7 mouse cellular contexts compared by ENCODE assay signal in genomic region chrX:102251221-102251936, GRCm38 (mm10). TPM values are rescaled to one million over a fixed set of nuclear protein-coding genes. Genes with fewer than 3 reads are reported as not detected.
A peak's percentile ranks its signal among the peaks of the same experiment; 100 is the strongest.
DNase-seq lines count a peak whose midpoint lies in the region; ATAC-seq and TF ChIP-seq lines count a peak whose summit lies in the region.

No protein-coding gene starts in this region.

- H3K4me1 ChIP-seq in lung, adult 2 months (ENCODE audit: control insufficient read depth, insufficient read depth, low read length): peaks cover 3% of the 10 kb centered on the region
- no peaks in the 10 kb centered on the region for H3K4me1 ChIP-seq in embryonic facial prominence, embryonic 11.5 days (ENCODE audit: control insufficient read depth, insufficient read depth, low read length)
- H3K4me1 ChIP-seq in hindbrain, embryonic 16.5 days (ENCODE audit: control insufficient read depth, insufficient read depth, low read depth, low read length): no peaks in the 10 kb centered on the region

- H3K4me2 ChIP-seq in embryonic facial prominence, embryonic 11.5 days (ENCODE audit: low read depth, low read length): peak overlapping the region; percentile 79
- H3K4me2 ChIP-seq in hindbrain, embryonic 16.5 days (ENCODE audit: low read length): peak overlapping the region; percentile 60

- no peaks in the 10 kb centered on the region for H3K36me3 ChIP-seq in embryonic facial prominence, embryonic 11.5 days (replicated peaks; ENCODE audit: control insufficient read depth, insufficient read depth, low read depth, low read length)
- H3K36me3 ChIP-seq in hindbrain, embryonic 16.5 days (ENCODE audit: control insufficient read depth, insufficient read depth, low read length): no peaks in the 10 kb centered on the region; the same call in 1 of the 2 replicates

- ATAC-seq in embryonic facial prominence, embryonic 11.5 days (replicated peaks; ENCODE audit: insufficient number of reproducible peaks, low FRiP score, low TSS enrichment, low read depth): no peak; the same call in 1 of the 2 replicates
- peak; percentile 77; the same call in 1 of the 2 replicates for ATAC-seq in hindbrain, embryonic 16.5 days

- no peak overlapping the region; the same call in 1 of the 2 replicates for H3K27ac ChIP-seq in embryonic facial prominence, embryonic 11.5 days (replicated peaks; ENCODE audit: low read depth, low read length)
- peak overlapping the region; percentile 63; the same call in 1 of the 2 replicates for H3K27ac ChIP-seq in hindbrain, embryonic 16.5 days (ENCODE audit: low read depth, low read length)

- TF ChIP-seq CTCF in lung, adult 2 months (IDR thresholded peaks at IDR 0.05; ENCODE audit: insufficient read depth, low read length): no peak

- H3K9me3 ChIP-seq in embryonic facial prominence, embryonic 11.5 days (replicated peaks; ENCODE audit: control insufficient read depth, low read length): no peaks in the 10 kb centered on the region
- H3K9me3 ChIP-seq in hindbrain, embryonic 16.5 days (ENCODE audit: control insufficient read depth, low read length): 0 out of 2 replicates have a peak, but pooled peaks cover 2% of the 10 kb centered on the region

- 21% methylated on average over 75 of the region's 80 CpGs for WGBS in lung, adult 2 months
- 18% methylated on average over 48 of the region's 80 CpGs for WGBS in embryonic facial prominence, embryonic 11.5 days
- 20% methylated on average over 49 of the region's 80 CpGs for WGBS in hindbrain, embryonic 16.5 days

- peaks cover 15% of the 10 kb centered on the region for H3K27me3 ChIP-seq in embryonic facial prominence, embryonic 11.5 days (ENCODE audit: control insufficient read depth, insufficient read depth, low read length)
- peaks cover 14% of the 10 kb centered on the region for H3K27me3 ChIP-seq in hindbrain, embryonic 16.5 days (replicated peaks; ENCODE audit: control insufficient read depth, insufficient read depth, low read length)

- H3K9ac ChIP-seq in embryonic facial prominence, embryonic 11.5 days (replicated peaks; ENCODE audit: low read length): peak overlapping the region; percentile 53
- peak overlapping the region; percentile 65 for H3K9ac ChIP-seq in hindbrain, embryonic 16.5 days (ENCODE audit: low read depth, low read length)

- H3K4me3 ChIP-seq in lung, adult 2 months (replicated peaks; ENCODE audit: extremely low read depth, low read depth, low read length): peak overlapping the region; percentile 73
- peak overlapping the region; percentile 50 for H3K4me3 ChIP-seq in embryonic facial prominence, embryonic 11.5 days (ENCODE audit: low read depth, low read length)
- peak overlapping the region; percentile 62 for H3K4me3 ChIP-seq in hindbrain, embryonic 16.5 days (ENCODE audit: low read length)

- TF ChIP-seq POLR2A in lung, adult 2 months (IDR thresholded peaks at IDR 0.05; ENCODE audit: borderline replicate concordance, extremely low read depth, low read depth, low read length): no peak

- DNase-seq in lung, adult 2 months: peak; percentile 7
- DNase-seq in lung, postnatal 25 days (ENCODE audit: low spot score): no peak
- DNase-seq in adrenal gland, postnatal 14 days: peak; percentile 14
- no peak for DNase-seq in embryonic facial prominence, embryonic 11.5 days (ENCODE audit: low spot score)
- DNase-seq in lung, postnatal 14 days: peak; percentile 2
- DNase-seq in testis, postnatal 10 days (ENCODE audit: low spot score): peak; percentile 45

RNA-seq across cellular contexts. Expression of gene Cited1, which starts 0.6 kb away (rescaled TPM):
- 0.40 and 0.59 TPM in 2 replicates for polyA plus RNA-seq in lung, adult 2 months (2012; rRNA removed)
- 1.7 and 2.1 TPM in 2 replicates for total RNA-seq in adrenal gland, postnatal 14 days (2021)
- 55.4 and 61.5 TPM in 2 replicates for polyA plus RNA-seq in embryonic facial prominence, embryonic 11.5 days (2014; fragmentation: Nextera tagmentation; extraction: Ambion mirVana)
- 14.8 and 20.2 TPM in 2 replicates for polyA plus RNA-seq in hindbrain, embryonic 16.5 days (2015; fragmentation: Nextera tagmentation; extraction: Ambion mirVana)

Comparison
In these comparisons a context has a peak if more than half of its experiments do, and no peak if none do; other contexts are left out.
1. DNase-seq: peak in lung, adult 2 months (single experiment), adrenal gland, postnatal 14 days (single experiment), lung, postnatal 14 days (single experiment) and testis, postnatal 10 days (single experiment); none in lung, postnatal 25 days (single experiment) and embryonic facial prominence, embryonic 11.5 days (single experiment).
2. Peak in every context shown above with its lines, with median percentiles within 50 percentile points of each other: H3K4me3 ChIP-seq.